Mouse (Mus musculus) megakaryocyte, embryonic 14.5 days (primary cell): ENCODE data around the gene Galt. TPM values are rescaled to one million over a fixed set of nuclear protein-coding genes. Genes with fewer than 3 reads are reported as not detected.

ENCODE experiments used
- H3K27me3 ChIP-seq: replicated peaks from 2 replicates; pipeline ENCODE3; 2012; ENCODE audit warnings: inconsistent platforms
- H3K36me3 ChIP-seq: replicated peaks from 2 replicates; pipeline ENCODE3; 2012; ENCODE audit warnings: low read length, inconsistent platforms, mixed read lengths
- H3K4me1 ChIP-seq: 2 replicates; pipeline ENCODE4 v1.6.1; 2012; ENCODE audit warnings: inconsistent platforms
- H3K4me3 ChIP-seq: replicated peaks from 2 replicates; pipeline ENCODE3; 2012; ENCODE audit warnings: moderate library complexity, mild to moderate bottlenecking, inconsistent platforms
- H3K9me3 ChIP-seq: 2 replicates; pipeline ENCODE4 v1.6.1; 2012; ENCODE audit warnings: inconsistent platforms
- FLI1 ChIP-seq: IDR thresholded peaks from 2 replicates; pipeline ENCODE4 v1.6.1; 2012; ENCODE audit warnings: low read length, inconsistent platforms, mixed read lengths
- GATA1 ChIP-seq: IDR thresholded peaks from 3 replicates; pipeline ENCODE4 v1.6.1; 2012; ENCODE audit warnings: mixed read lengths, low read length, inconsistent platforms, borderline replicate concordance
- polyA plus RNA-seq: library from polyadenylated mRNA; stranded (reverse); fragments of >175 nt; gene quantifications from 2 replicates; pipeline ENCODE4 v1.2.3, GENCODE M21; 2012; ENCODE audit warnings: low replicate concordance; ENCODE audit not compliant: insufficient read depth

Gene Galt
- 29.5 and 30.0 TPM in 2 replicates for polyA plus RNA-seq

DNA sequence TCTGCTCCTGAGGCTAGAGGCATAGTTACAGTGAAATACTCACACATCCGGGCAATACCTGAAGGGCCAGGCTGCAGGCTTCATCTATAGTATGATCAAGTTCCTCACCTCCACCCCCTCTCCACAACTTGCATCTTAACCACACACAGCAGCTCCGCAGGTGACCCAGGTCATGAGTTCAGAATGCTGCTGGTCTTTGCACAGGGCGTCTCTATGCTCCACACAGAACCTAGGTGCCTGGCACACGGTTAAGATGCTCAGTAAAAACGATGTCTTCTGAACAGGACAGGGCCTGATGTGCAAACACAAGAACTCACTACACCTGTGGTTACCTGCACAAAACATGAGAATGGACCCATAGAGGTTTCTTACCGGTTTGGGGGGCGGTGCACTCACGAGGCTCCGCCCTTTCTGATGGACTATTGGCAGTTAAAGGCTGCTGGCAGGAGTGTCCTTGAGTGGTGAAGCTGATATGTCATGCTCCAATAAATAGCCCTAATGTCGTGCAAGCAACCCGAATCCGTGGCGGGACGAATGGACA, at the start of gene Galt:
TSS of gene Galt (plus strand) at position 432 of the 541 bp plus-strand sequence.
- Histone ChIP-seq H3K9me3 (no peaks in the 10 kb centered on the region), H3K4me1 (peaks cover 21% of the 10 kb centered on the region), H3K4me3 (peak within 1 kb of the TSS; percentile 99), H3K27me3 (peaks cover 2% of the 10 kb centered on the region), H3K36me3 (peaks cover 34% of the 10 kb centered on the region)
- TF ChIP-seq FLI1 (no peak), GATA1 (no peak)

DNA sequence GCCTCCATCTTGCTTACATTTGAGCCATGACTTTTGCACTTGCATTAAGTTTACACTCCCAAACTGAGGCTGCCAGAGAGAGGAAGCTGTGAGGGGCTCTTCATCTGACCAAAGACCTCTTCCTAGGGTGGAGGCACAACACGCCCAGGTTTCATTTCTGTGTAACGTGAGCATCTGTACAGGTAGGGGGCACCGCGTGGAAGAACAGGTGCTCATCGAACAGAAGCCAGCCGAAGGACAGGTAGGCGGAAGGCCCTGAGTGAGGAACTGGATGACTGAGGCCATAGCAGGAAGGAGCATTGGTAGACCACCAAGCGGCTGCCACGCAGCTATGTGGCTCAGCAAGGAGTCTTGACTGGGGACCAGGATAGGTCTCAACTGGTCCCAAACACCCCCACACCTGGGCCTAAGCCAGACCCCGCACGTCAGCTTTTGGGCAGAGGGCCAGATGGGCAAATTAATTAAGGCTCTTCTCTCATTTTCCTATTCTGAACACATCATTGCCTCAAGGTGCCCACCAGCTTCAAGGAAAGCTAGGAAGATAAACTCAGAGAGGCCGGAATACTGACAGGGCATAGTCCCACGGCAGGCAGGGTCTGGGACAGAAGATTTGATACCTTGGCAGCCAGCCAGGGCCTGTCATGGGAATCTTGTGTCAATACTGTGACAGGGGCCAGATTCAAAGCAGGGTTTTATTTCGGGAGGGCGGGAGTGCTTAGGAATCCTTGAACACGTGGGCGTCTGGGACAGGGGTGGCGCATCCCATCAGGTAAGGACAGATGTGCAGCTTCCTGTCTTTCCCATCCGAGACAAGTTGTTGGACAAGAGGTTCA, 48.9 kb upstream of the Galt start:
- peaks cover 49% of the 10 kb centered on the region for H3K27me3 ChIP-seq
- TF ChIP-seq FLI1 (no peak), GATA1 (no peak)
- H3K36me3 ChIP-seq = peaks cover 4% of the 10 kb centered on the region
- H3K4me3 ChIP-seq = no peak overlapping the region
- H3K4me1 ChIP-seq = peaks cover 27% of the 10 kb centered on the region
- H3K9me3 ChIP-seq = no peaks in the 10 kb centered on the region

DNA sequence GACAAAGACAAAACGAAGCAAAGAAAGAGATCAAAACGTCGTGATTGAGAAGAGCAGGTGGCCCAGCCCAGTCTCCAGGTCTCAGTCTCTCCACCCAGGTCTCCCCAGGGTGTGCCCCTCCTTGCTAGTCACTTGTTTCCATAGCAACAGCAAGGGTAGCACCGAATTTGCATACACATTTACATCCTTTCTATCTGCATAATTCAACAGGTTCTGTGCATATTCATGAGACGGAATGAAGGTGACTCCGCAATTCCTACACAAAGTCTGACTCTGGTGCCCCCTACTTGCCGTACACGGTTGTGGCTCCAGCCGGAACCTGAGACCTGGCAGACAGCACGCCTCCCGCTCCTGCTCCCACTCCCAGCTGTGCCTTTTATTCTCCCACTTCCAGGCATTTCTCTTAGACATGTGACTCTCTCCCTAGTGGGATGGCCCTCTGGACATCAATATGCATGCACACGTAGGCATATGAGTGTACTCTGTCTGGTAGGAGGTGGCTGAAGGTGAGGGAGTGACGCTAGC, 48.0 kb upstream of the Galt start:
- peak overlapping the region; percentile 88 for H3K4me3 ChIP-seq
- no peaks in the 10 kb centered on the region for H3K9me3 ChIP-seq
- TF ChIP-seq GATA1 (no peak), FLI1 (no peak)
- peaks cover 49% of the 10 kb centered on the region for H3K27me3 ChIP-seq
- H3K36me3 ChIP-seq = peaks cover 13% of the 10 kb centered on the region
- peaks cover 32% of the 10 kb centered on the region for H3K4me1 ChIP-seq

DNA sequence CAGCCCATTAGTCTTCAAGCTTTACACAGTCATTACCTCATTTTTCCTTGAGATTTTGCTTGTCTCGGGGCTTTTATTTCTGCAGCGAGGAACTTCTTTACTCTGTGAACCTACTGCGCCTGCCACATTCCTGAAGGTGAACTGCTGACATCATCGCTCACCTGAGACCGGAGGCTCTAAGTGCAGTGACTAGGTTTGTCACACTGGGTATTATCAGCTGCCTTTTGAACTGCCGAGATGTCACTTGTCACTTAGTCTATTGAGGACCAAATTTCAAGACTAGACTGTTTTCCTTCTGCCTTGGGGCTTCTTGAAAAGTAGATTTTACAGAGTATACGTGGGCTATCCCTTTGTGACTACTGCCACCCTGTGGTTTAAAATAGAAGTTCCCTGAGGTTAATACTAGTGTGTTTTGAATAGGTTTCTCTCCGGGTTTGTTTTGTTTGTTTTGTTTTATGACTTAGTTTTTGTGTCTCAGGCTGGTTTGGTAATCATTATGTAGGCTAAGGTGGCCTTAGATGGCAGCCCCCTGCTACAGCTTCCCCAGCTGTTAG, 46.8 kb upstream of the Galt start:
- Histone ChIP-seq H3K4me1 (peaks cover 42% of the 10 kb centered on the region), H3K9me3 (no peaks in the 10 kb centered on the region), H3K4me3 (no peak overlapping the region), H3K27me3 (peaks cover 46% of the 10 kb centered on the region), H3K36me3 (peaks cover 18% of the 10 kb centered on the region)
- TF ChIP-seq GATA1 (no peak), FLI1 (no peak)

DNA sequence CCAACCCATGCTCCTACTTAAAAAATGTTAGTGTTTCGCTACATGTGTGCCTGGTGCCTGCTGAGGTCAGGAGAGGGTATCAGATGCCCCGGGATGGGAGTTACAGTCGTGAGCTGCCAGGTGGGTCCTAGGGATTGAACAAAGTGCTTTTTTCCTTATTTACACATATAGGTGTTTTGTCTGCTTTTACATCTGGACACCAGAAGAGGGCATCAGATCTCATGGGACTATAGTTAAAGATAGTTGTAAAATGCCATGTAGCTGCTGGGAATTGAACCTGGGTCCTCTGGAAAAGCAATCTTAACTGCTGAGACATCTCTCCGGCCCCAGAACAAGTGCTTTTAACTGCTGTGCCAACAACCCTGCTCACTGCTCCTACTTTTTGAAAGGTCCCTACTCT, 44.8 kb upstream of the Galt start:
- Histone ChIP-seq H3K4me3 (no peak overlapping the region), H3K27me3 (peaks cover 29% of the 10 kb centered on the region), H3K36me3 (peaks cover 26% of the 10 kb centered on the region), H3K9me3 (no peaks in the 10 kb centered on the region), H3K4me1 (peaks cover 50% of the 10 kb centered on the region)
- TF ChIP-seq GATA1 (no peak), FLI1 (no peak)

DNA sequence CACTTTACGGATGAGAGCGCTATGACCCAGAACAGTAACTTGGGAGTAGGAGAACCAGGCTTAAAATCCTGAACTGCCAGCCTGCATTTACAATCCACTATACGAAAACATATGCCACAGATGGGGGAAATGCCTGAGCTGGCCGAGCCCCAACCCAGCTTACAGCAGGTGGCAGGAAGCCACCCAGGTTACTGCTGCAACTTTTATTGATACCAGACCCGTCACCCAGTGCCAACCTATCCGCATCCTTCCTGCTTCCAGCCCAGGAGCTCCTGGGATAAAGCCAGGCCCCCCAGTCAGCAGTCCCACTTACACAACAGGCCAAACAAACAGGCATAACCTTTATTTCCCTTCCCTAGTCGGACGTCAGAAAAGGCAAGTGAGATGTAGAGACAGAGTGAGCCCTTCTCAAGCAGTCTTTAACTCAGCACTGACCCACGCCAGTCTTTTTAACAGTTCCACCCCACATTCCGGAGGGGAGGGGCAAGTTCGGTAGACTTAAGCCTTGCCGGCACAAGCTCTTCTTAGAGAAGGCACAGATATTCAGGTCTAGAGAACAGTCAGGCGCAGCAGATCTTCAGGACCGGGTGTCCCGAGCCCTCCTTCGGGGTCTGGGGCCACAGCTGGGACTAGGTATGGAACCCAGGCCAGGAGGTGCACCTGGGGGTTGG, 43.2 kb upstream of the Galt start:
- peaks cover 49% of the 10 kb centered on the region for H3K4me1 ChIP-seq
- H3K36me3 ChIP-seq = peaks cover 42% of the 10 kb centered on the region
- TF ChIP-seq GATA1 (no peak), FLI1 (no peak)
- no peaks in the 10 kb centered on the region for H3K9me3 ChIP-seq
- H3K4me3 ChIP-seq = peak overlapping the region; percentile 96
- H3K27me3 ChIP-seq = peaks cover 13% of the 10 kb centered on the region

DNA sequence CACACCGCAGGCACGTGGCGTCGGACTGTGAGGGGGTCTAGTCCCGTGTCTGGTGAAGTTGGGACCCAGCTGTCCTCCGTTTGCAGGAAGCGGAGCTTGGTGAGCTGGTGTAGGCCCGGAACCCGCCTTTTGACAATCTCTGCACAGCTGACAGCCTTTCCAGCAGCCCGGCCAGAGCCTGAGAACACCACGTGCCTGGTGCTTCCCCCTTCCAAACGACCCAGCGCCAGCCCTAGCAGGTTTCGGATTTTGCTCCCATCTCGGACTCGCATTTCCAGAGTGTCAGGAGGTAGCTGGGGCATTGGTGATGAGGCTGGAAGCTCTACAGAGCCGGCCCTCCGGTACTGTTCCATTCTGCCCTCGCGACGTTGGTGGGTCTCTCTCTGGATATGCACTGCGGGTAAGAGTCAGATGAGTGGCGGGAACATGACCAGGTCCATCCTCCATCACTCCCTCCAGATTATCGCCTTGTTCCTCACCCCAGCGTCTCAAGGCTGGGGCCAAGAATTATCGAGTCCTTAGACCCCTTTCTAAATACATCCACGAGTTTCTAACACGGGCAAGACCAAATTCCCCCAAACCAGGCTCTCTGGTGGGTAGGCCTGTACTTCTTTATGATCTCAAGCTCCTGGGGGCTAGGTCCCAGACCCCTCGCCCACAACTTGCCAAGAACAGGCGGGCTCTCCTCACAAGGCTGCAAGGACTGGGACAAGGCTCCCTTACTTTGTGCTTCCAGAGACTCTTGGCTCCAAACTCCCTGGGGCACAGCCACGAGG, 42.4 kb upstream of the Galt start:
- H3K36me3 ChIP-seq = peaks cover 50% of the 10 kb centered on the region
- peaks cover 42% of the 10 kb centered on the region for H3K4me1 ChIP-seq
- no peaks in the 10 kb centered on the region for H3K9me3 ChIP-seq
- peaks cover 6% of the 10 kb centered on the region for H3K27me3 ChIP-seq
- peak overlapping the region; percentile 96 for H3K4me3 ChIP-seq
- TF ChIP-seq GATA1 (no peak), FLI1 (no peak)

DNA sequence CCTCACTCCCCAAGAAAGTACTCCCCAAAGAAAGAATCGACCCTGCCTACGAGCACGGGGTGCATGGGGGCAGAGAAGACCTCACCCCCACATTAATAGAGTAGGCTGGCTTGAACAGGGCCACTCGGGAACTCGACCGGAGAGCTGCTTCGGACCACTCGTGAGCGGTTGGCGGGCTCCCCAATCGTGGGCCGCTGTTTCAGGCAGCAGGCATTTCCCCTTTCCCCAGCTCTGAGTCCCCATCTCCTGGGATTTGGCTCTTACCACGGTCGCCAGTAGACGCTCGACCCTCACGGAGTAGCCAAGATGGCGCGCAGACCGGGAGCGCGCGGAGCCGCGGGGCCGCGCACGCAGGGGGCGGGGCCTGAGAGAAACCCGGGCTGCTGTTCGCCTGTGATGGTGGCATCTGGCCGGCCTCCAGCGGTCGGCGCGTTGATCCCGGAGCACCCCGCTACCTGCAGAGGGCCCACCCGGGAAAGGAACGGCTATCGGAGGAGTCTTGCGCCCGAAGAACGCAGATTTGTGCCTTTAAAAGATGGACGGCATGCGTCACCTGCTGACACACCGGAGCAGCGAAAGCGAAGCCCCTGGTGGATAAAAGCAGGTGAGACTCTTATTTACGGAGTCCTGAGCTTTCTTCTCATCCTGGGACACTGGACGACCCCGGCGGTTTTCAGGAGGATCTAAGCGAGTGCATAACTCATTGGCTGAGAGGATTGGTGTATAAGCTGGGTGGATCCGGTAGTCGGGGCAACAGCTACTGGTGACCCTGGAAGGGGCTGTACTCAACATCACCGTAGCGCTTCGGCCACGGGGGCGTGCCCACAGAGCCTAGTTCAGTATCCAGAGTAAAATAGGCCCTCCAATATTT, 41.6 kb upstream of the Galt start, which contains the start of gene Rpp25l:
TSS of gene Rpp25l (minus strand) at position 338 of the 871 bp plus-strand sequence.
- Histone ChIP-seq H3K36me3 (peaks cover 58% of the 10 kb centered on the region), H3K4me1 (peaks cover 35% of the 10 kb centered on the region), H3K9me3 (no peaks in the 10 kb centered on the region), H3K4me3 (peak within 1 kb of the TSS; percentile 96), H3K27me3 (no peaks in the 10 kb centered on the region)
- TF ChIP-seq FLI1 (no peak), GATA1 (no peak)
